Mouse (Mus musculus) monocyte, adult 2 months (primary cell): ENCODE measurements around the gene Olfr92.
"Not testable (repeated sequence)": the region's sequence is repeated elsewhere in the genome, so short reads cannot be mapped to it uniquely, and the experiment has no call there.

Experiments
- DNase-seq, 2 experiments: peaks; one replicate each; pipeline ENCODE4 v3.0.0; 2022; ENCODE audit warnings: low spot score in 2 of 2, low read depth in 1 of 2

The Olfr92 gene

GRCm38 (mm10) chr17:37119988-37120387 is at the start of gene Olfr92:
Gene Olfr92, minus strand, starts transcription at chr17:37120088.
- DNase-seq = no peak

GRCm38 (mm10) chr17:37161394-37161793 is 41.5 kb upstream of the Olfr92 start, which contains the start of gene Olfr93:
Gene Olfr93, minus strand, starts transcription at chr17:37161494.
- no peak for DNase-seq

GRCm38 (mm10) chr17:37131366-37131765 is 11.5 kb upstream of the Olfr92 start:
- DNase-seq = not testable (repeated sequence)

- no peak for DNase-seq
These were observed 21.7 kb downstream of the Olfr92 start, which contains the start of gene Olfr91 for GRCm38 (mm10) chr17:37098178-37098577. Gene Olfr91, minus strand, starts transcription at chr17:37098278.

GRCm38 (mm10) chr17:37093289-37093688 is 26.6 kb downstream of the Olfr92 start:
- DNase-seq = no peak

GRCm38 (mm10) chr17:37092198-37092597 is 27.7 kb downstream of the Olfr92 start:
- no peak for DNase-seq

- no peak for DNase-seq
These were observed 31.5 kb downstream of the Olfr92 start, which contains the start of gene Olfr90 for GRCm38 (mm10) chr17:37088399-37088798. Gene Olfr90, minus strand, starts transcription at chr17:37088499.

GRCm38 (mm10) chr17:37085545-37085944 is 34.3 kb downstream of the Olfr92 start:
- no peak for DNase-seq

- no peak for DNase-seq
These were observed 35.3 kb downstream of the Olfr92 start for GRCm38 (mm10) chr17:37084632-37085031.

GRCm38 (mm10) chr17:37083327-37083726 is 36.6 kb downstream of the Olfr92 start:
- DNase-seq = no peak

- DNase-seq = no peak
These were observed 38.2 kb downstream of the Olfr92 start for GRCm38 (mm10) chr17:37081659-37082058.

- no peak for DNase-seq
These were observed 39.8 kb downstream of the Olfr92 start for GRCm38 (mm10) chr17:37080119-37080518.

- no peak for DNase-seq
These were observed 40.9 kb downstream of the Olfr92 start for GRCm38 (mm10) chr17:37078990-37079389.

- DNase-seq = no peak
These were observed 41.7 kb downstream of the Olfr92 start for GRCm38 (mm10) chr17:37078193-37078592.

- no peak for DNase-seq
These were observed 44.1 kb downstream of the Olfr92 start for GRCm38 (mm10) chr17:37075766-37076165.

- no peak for DNase-seq
These were observed 44.7 kb downstream of the Olfr92 start for GRCm38 (mm10) chr17:37075181-37075580.

- DNase-seq = no peak
These were observed 47.1 kb downstream of the Olfr92 start for GRCm38 (mm10) chr17:37072730-37073276.

GRCm38 (mm10) chr17:37072080-37072729 is 47.7 kb downstream of the Olfr92 start:
- no peak for DNase-seq

GRCm38 (mm10) chr17:37070121-37070520 is 49.8 kb downstream of the Olfr92 start:
- DNase-seq = no peak

- no peak for DNase-seq
These were observed 52.0 kb downstream of the Olfr92 start for GRCm38 (mm10) chr17:37067861-37068260.

GRCm38 (mm10) chr17:37065993-37066392 is 53.9 kb downstream of the Olfr92 start:
- no peak for DNase-seq

GRCm38 (mm10) chr17:37063686-37064495 is 56.0 kb downstream of the Olfr92 start:
- DNase-seq = no peak
